Mouse (Mus musculus) G1E (cell line): ENCODE results near the gene Fam129a. TPM values are rescaled to one million over a fixed set of nuclear protein-coding genes. Genes with fewer than 3 reads are reported as not detected.

Experiments used
- ATAC-seq: 2 replicates; pipeline ENCODE4 v1.8.0; 2016; ENCODE audit warnings: mild to moderate bottlenecking; ENCODE audit not compliant: insufficient number of reproducible peaks, poor library complexity, low FRiP score, severe bottlenecking; ENCODE audit errors: extremely low read depth
- DNase-seq: peaks from one replicate; pipeline ENCODE4 v3.0.0; 2012; ENCODE audit warnings: low spot score
- H3K27me3 ChIP-seq: 2 replicates; pipeline ENCODE4 v1.6.1; 2012; ENCODE audit warnings: mild to moderate bottlenecking, low read length, inconsistent platforms; ENCODE audit not compliant: insufficient read depth
- H3K36me3 ChIP-seq: replicated peaks from 2 replicates; pipeline ENCODE3; 2012; ENCODE audit warnings: mild to moderate bottlenecking, inconsistent platforms
- H3K4me1 ChIP-seq: 2 replicates; pipeline ENCODE4 v1.6.1; 2012; ENCODE audit warnings: low read depth, low read length, inconsistent platforms, mixed read lengths; ENCODE audit not compliant: insufficient read depth
- H3K4me3 ChIP-seq: 2 replicates; pipeline ENCODE4 v1.5.1; 2012; ENCODE audit warnings: low read depth, mild to moderate bottlenecking, inconsistent platforms, low read length, moderate library complexity, mixed read lengths
- H3K9me3 ChIP-seq: replicated peaks from 2 replicates; pipeline ENCODE4 v1.6.1; 2012; ENCODE audit warnings: inconsistent platforms
- CTCF ChIP-seq: IDR thresholded peaks from 2 replicates; pipeline ENCODE4 v1.5.1; 2012; ENCODE audit warnings: low read depth, low read length, inconsistent platforms, mixed read lengths
- GATA1 ChIP-seq: IDR thresholded peaks from 2 replicates; pipeline ENCODE4 v1.6.1; 2012; ENCODE audit warnings: borderline replicate concordance, low read length, inconsistent platforms, mixed read lengths
- GATA2 ChIP-seq: IDR thresholded peaks from 2 replicates; pipeline ENCODE4 v1.6.1; 2012; ENCODE audit warnings: low read depth, low read length, inconsistent platforms, borderline replicate concordance
- POLR2AphosphoS5 ChIP-seq: IDR thresholded peaks from 2 replicates; pipeline ENCODE4 v1.6.1; 2012; ENCODE audit warnings: low read depth, low read length, inconsistent platforms; ENCODE audit not compliant: insufficient replicate concordance
- TAL1 ChIP-seq: conservative IDR thresholded peaks from 2 replicates; pipeline ENCODE4 v1.6.1; 2012; ENCODE audit warnings: low read depth, low read length, inconsistent platforms, mixed read lengths
- polyA plus RNA-seq: library from polyadenylated mRNA; stranded (reverse); fragments of >175 nt; gene quantifications from 2 replicates; pipeline ENCODE4 v1.2.3, GENCODE M21; 2012
- total RNA-seq, 2 experiments: library from RNA; stranded (forward) in 1 of 2; stranded (reverse) in 1 of 2; fragments of 200-1000 nt in 1 of 2; fragments of >200 nt in 1 of 2; fragmentation: Nextera tagmentation in 1 of 2; gene quantifications; 2 replicates each; pipeline ENCODE4 v1.2.3; 2014 to 2017

Gene Fam129a
- total and polyA plus RNA-seq, 3 experiments = 0.60 TPM; not detected in 2

- TF ChIP-seq TAL1 = no peak
- TF ChIP-seq GATA1 = no peak
- no peak for TF ChIP-seq GATA2
- TF ChIP-seq POLR2AphosphoS5 = no peak
- no peak for TF ChIP-seq CTCF
- ATAC-seq (no peak), DNase-seq (no peak)
Measured at GRCm38 (mm10) chr1:151624442-151625226, 53.6 kb downstream of the Fam129a start.

GRCm38 (mm10) chr1:151625260-151625659 lies 54.3 kb downstream of the Fam129a start:
- Histone ChIP-seq H3K4me3 (no peak overlapping the region), H3K27me3 (no peaks in the 10 kb centered on the region; the same call in 1 of the 2 replicates), H3K9me3 (no peaks in the 10 kb centered on the region), H3K36me3 (no peaks in the 10 kb centered on the region), H3K4me1 (no peaks in the 10 kb centered on the region)
- no peak for TF ChIP-seq GATA1
- no peak for TF ChIP-seq CTCF
- no peak for TF ChIP-seq TAL1
- TF ChIP-seq POLR2AphosphoS5 = no peak
- TF ChIP-seq GATA2 = no peak
- DNase-seq (no peak), ATAC-seq (no peak)

More at GRCm38 (mm10) chr1:151624442-151625226, 53.6 kb downstream of the Fam129a start:
- Histone ChIP-seq H3K27me3 (peaks cover 3% of the 10 kb centered on the region; the same call in 1 of the 2 replicates), H3K9me3 (no peaks in the 10 kb centered on the region), H3K4me3 (no peak overlapping the region), H3K36me3 (no peaks in the 10 kb centered on the region), H3K4me1 (no peaks in the 10 kb centered on the region)

- no peak for DNase-seq
- no peak overlapping the region for H3K4me3 ChIP-seq
- ATAC-seq = no peak
- no peak for TF ChIP-seq POLR2AphosphoS5
- TF ChIP-seq TAL1 = no peak
- no peak for TF ChIP-seq GATA1
- no peak for TF ChIP-seq GATA2
- TF ChIP-seq CTCF = no peak
- H3K4me1 ChIP-seq = no peaks in the 10 kb centered on the region
- H3K9me3 ChIP-seq = no peaks in the 10 kb centered on the region
- no peaks in the 10 kb centered on the region; the same call in 1 of the 2 replicates for H3K27me3 ChIP-seq
- H3K36me3 ChIP-seq = no peaks in the 10 kb centered on the region
Measured at GRCm38 (mm10) chr1:151625690-151626089, 54.7 kb downstream of the Fam129a start.

GRCm38 (mm10) chr1:151626631-151627030 lies 55.6 kb downstream of the Fam129a start:
- H3K36me3 ChIP-seq = no peaks in the 10 kb centered on the region
- no peak overlapping the region for H3K4me3 ChIP-seq
- DNase-seq = no peak

GRCm38 (mm10) chr1:151627141-151627540 lies 56.2 kb downstream of the Fam129a start:
- Histone ChIP-seq H3K36me3 (no peaks in the 10 kb centered on the region), H3K9me3 (no peaks in the 10 kb centered on the region), H3K4me1 (no peaks in the 10 kb centered on the region), H3K4me3 (no peak overlapping the region), H3K27me3 (no peaks in the 10 kb centered on the region; the same call in 1 of the 2 replicates)
- DNase-seq (no peak), ATAC-seq (no peak)
- TF ChIP-seq POLR2AphosphoS5 (no peak), CTCF (no peak), TAL1 (no peak), GATA1 (no peak), GATA2 (no peak)

More at GRCm38 (mm10) chr1:151626631-151627030, 55.6 kb downstream of the Fam129a start:
- H3K9me3 ChIP-seq = no peaks in the 10 kb centered on the region
- no peak for ATAC-seq
- no peaks in the 10 kb centered on the region; the same call in 1 of the 2 replicates for H3K27me3 ChIP-seq
- no peaks in the 10 kb centered on the region for H3K4me1 ChIP-seq
- TF ChIP-seq TAL1 (no peak), GATA1 (no peak), CTCF (no peak), POLR2AphosphoS5 (no peak), GATA2 (no peak)

- no peak overlapping the region for H3K4me3 ChIP-seq
- ATAC-seq (no peak), DNase-seq (no peak)
- H3K36me3 ChIP-seq = no peaks in the 10 kb centered on the region
- H3K27me3 ChIP-seq = no peaks in the 10 kb centered on the region; the same call in 1 of the 2 replicates
- H3K9me3 ChIP-seq = peaks cover 2% of the 10 kb centered on the region; the same call in 1 of the 2 replicates
- H3K4me1 ChIP-seq = no peaks in the 10 kb centered on the region
- no peak for TF ChIP-seq GATA1
- TF ChIP-seq GATA2 = no peak
- no peak for TF ChIP-seq POLR2AphosphoS5
- TF ChIP-seq CTCF = no peak
- TF ChIP-seq TAL1 = no peak
Measured at GRCm38 (mm10) chr1:151629591-151630250, 58.7 kb downstream of the Fam129a start.
